Mouse (Mus musculus): ENCODE measurements around the gene Phactr3. TPM values are rescaled to one million over a fixed set of nuclear protein-coding genes. Genes with fewer than 3 reads are reported as not detected.

Phactr3 gene
- not detected for polyA plus RNA-seq (2014; fragmentation: Illumina TruSeq; extraction: RNeasy Lipid Tissue Mini Kit (QIAGEN cat#74804); ENCODE audit: low read depth, low replicate concordance)

DNA sequence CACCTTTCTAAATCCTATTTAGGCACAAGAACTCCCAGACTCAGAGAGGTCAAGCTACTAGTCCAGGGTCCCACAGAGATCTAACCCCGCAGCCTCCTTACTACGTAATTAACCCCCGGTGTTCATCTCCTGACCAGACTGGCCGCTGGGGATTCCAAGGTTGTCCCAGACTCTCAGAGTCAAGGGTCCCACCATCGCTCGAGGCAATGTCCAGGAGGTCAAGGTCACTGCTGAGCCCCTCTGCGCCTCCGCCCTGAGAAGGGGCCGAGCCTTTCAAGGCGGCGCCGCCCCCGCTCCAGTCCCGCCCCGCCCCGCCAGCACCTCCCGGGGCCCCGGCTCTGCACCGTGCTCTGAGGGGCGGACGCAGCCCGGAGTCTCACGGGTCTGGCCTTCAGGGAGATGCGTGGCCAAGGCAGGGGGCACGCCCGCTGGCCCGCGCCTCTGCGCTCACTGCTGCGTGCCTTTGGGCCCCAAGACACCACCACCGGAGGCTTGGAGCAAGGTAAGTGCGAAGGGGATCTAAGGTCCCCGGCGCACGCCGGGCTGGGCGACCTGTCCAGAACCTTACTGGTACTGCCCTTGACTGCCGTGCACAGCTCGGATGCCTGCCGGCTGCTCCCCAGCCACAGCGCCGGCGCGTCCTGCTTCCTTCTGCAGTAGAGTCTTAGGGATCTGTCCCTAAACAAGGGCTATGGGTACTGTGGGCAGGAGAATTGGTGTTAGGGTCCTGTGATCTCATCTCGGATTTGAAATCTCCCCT is at the start of gene Phactr3:
Gene Phactr3, plus strand, starts transcription at position 175 of the 760 bp plus-strand sequence.

DNA sequence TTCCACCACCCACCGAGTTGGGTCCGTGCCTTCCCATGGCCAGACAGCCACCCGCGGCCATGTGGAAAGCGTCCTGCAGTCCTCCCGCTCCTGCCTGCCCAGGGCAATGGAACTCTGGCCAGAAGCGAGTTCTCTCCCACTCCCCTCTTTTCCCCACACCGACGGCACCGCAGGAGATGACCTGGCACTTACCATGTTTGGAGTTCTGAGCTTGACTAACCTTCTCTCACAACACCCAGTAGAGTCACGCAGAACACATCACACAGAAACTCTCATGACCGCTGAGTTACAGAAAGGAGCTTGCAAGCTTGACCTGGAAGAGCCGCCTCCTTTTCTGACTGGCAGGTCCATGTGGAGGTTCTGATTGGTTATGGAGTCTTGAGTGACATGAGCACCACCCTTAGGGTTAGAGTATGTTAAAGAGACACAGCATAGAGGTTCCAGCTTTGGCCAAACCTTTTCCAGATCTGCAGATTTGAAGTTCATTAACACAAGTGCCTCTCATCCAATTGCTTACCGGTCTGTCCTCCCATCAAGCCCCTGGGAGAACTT is 40.5 kb upstream of the Phactr3 start, which contains the start of gene Zfp931:
Gene Zfp931, minus strand, starts transcription at position 311 of the 552 bp plus-strand sequence.

Other genes with a start within 250 kb of the Phactr3 start
- gene Gm14327, start 221.9 kb upstream of the Phactr3 start, polyA plus RNA-seq (2014; fragmentation: Illumina TruSeq; extraction: RNeasy Lipid Tissue Mini Kit (QIAGEN cat#74804); ENCODE audit: low read depth, low replicate concordance): 7.1 TPM
- gene Zfp972, start 193.4 kb upstream of the Phactr3 start, polyA plus RNA-seq (2014; fragmentation: Illumina TruSeq; extraction: RNeasy Lipid Tissue Mini Kit (QIAGEN cat#74804); ENCODE audit: low read depth, low replicate concordance): not detected
- gene Gm14326, start 161.7 kb upstream of the Phactr3 start, polyA plus RNA-seq (2014; fragmentation: Illumina TruSeq; extraction: RNeasy Lipid Tissue Mini Kit (QIAGEN cat#74804); ENCODE audit: low read depth, low replicate concordance): 71.4 TPM
- 66.6 TPM for gene Zfp971, start 95.7 kb upstream of the Phactr3 start, polyA plus RNA-seq (2014; fragmentation: Illumina TruSeq; extraction: RNeasy Lipid Tissue Mini Kit (QIAGEN cat#74804); ENCODE audit: low read depth, low replicate concordance)
- gene Zfp931, start 40.5 kb upstream of the Phactr3 start, polyA plus RNA-seq (2014; fragmentation: Illumina TruSeq; extraction: RNeasy Lipid Tissue Mini Kit (QIAGEN cat#74804); ENCODE audit: low read depth, low replicate concordance): 88.4 TPM

Measured in kidney, adult 10 weeks (tissue).